Mouse (Mus musculus): Measurements from ENCODE around the gene Olfr149.
"Not testable (repeated sequence)": the region's sequence is repeated elsewhere in the genome, so short reads cannot be mapped to it uniquely, and the experiment has no call there.

Olfr149 gene

DNA sequence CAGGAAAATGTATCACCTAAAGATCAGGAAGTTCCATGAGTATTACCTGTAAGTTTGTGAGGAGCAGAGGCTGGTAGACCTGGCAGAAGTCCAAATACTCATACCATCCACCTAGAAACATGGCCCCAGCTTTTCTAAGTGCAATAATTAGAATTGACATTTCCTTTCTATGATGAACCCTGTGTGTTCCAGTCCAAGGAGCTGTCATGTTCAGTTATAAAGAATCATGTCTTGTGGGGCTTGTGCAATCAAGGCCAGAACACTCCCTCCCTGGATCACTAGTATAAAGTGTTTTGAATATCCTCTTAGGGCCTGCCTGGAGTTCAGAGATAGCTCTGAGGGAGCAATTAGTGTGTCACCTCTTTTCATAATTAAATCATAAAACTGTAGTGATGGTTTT is at the start of gene Olfr149:
Gene Olfr149 (minus strand): TSS at position 101 of the 400 bp plus-strand sequence.
- DNase-seq (ENCODE audit: extremely low spot score) = no peak

DNA sequence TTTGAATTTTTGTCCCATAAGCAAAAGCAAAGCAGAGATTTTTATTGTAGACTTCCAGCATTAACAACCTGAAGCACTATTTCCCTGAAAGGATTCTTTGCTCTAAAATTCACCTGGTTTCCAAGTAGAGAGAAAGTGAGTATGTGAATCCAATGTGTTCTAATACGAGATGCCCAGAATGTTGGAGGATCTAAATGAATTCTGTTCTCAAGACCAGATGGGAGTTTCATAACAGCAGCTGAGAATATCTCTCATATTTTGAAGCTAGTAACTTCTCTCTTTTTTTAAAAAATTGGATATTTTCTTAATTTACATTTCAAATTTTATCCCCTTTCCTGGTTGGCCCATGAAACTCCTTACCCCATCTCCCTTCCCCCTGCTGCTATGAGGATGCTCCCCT is 39.5 kb upstream of the Olfr149 start:
- no peak for DNase-seq (ENCODE audit: extremely low spot score)

DNA sequence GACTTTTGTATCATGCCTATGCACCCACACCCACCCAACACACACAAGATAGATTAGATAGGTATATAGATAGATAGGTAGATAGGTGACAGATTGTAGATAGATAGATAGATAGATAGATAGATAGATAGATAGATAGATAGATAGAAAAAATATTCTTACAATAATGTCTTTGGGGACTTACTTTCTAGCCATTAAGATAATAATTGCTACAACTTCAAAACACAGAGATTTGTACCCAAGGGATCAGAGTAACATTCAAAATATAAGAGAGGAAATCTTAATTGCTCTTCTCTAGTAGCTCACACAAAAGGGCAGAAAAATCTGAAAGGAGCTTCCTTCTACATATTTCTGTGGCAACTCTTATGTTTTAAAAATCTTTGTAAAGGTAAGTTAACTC is 39.0 kb upstream of the Olfr149 start, which contains the start of gene Olfr967:
Gene Olfr967 (plus strand): TSS at position 301 of the 400 bp plus-strand sequence.
- DNase-seq (ENCODE audit: extremely low spot score) = no peak

DNA sequence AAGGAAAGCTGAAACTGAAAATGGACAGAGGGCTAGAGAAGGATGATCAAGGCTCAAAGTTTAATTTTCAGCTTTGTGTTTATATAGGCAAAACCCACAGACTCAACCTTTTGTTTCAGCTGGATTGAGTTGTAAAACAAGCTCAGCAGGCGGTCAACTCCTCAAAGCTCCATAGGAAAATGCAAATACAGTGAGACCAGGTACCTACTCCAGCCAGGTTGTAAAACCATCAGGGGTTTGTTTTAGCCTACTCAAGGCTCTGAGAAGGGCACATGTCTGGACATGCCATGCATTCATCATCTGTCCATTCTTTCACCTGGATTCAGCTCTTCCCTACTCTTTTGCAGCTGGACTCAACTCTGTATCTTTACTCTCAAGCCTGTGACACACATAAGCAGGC is 33.8 kb upstream of the Olfr149 start:
- DNase-seq (ENCODE audit: extremely low spot score) = no peak

DNA sequence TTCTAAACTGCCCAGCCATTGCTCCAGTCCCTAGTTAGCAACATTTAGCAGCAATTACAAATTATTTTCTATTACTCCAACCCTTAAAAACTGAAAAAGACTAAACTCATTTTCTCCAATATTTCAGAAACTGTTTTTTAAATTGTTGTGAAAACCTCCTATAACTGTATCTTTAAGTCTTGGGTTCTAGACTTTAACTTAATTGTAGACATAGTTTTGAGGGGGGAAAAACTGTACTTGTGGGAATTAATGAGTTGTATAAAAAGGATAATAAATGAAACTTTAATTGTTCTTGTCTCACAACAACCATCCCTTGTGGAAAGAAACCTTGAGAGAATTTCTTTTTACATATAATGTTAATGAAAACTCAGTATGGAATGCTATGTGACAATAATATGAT is 23.8 kb upstream of the Olfr149 start, which contains the start of gene Olfr150:
Gene Olfr150 (plus strand): TSS at position 301 of the 400 bp plus-strand sequence.
- DNase-seq (ENCODE audit: extremely low spot score) = no peak

DNA sequence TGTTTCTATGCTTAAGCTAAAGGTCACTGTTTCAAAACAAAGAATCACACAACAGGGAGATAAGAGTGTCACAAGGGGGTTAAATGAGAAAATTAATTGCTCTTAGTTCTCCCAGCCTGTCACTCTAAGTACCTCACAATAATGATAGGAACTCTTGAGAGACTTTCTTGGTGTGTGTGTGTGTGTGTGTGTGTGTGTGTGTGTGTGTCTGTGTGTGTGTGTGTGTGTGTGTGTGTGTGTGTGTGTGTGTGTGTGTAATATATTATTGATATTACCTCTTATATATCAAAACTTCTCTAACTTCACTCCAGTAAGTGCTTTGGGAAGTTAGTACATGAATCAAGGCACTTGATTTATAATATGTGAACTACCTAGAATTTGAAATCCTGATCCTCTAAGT is 4.1 kb upstream of the Olfr149 start, which contains the start of gene Olfr965:
Gene Olfr965 (plus strand): TSS at position 301 of the 400 bp plus-strand sequence.
- DNase-seq (ENCODE audit: extremely low spot score) = no peak

DNA sequence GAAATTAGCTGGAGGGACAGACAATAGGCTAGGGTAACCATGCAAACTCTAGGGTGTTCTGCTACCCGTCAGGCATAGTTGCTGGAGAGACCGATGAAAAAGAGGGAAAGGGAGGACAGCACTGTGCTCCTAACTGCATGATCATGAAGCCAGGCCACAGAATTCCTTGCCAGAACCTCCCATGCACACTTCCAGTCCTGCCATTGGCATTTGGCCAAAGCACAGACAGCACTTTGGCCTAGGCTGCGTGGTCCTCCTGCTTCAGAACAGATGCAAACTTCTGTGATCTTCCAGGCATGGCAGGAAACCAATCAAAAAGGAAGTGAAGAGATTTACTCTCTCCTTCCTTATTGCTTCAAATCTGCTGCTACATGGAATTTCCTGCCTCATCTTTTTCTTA is 2.0 kb upstream of the Olfr149 start:
- no peak for DNase-seq (ENCODE audit: extremely low spot score)

DNA sequence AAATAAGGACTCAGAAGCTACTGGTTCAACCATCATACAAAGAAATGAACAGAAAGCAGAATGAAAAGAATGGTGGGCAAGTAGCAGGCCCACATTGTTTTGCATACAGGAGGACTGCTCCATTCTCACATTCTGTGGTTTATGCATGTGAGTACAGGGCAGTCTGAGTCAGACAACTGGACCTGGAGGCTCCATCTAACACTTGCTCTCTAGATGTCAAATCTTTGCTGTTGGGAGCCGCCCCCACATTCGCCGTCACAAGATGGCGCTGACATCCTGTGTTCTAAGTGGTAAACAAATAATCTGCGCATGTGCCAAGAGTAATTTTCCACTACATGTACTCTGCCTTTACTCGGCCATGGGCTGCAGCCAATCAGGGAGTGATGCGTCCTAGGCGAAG is 5.8 kb downstream of the Olfr149 start:
- DNase-seq (ENCODE audit: extremely low spot score) = not testable (repeated sequence)

DNA sequence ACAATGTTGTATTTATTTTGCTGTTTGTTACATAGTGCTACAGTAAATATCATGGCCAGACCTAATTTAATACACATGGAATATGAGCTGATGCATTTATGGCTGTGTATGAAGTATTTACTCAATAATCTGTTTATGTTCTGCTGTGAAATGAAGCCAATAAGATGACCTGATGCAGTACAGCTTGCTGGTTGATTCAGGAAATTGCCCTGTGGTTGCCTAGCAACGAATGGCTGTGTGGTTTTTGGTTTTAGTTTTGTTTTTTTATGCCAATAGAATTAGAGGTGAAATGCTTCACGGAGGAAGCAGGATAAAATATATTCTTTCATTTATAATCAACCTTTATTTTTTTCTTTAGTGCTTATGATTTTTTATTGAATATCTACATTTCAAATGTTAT is 27.6 kb downstream of the Olfr149 start:
- DNase-seq (ENCODE audit: extremely low spot score) = no peak

DNA sequence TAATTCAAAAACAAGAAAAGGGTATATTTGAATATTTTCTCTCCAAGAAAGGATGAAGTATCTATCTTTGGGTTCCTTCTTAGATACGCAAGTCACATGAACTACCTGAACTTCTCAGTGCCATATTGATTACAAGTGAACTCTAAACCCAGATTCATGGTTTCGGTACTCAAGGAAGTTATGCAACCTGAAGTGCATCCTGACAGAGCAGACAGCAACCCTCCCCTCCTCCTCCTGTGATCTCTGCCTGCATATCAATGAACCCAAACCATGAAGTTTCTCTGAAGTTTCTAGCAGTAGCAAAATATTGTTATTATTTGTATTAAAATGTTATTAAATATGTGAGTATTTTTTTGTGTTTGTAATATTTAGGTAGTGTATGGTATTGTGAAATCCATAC is 28.4 kb downstream of the Olfr149 start:
- no peak for DNase-seq (ENCODE audit: extremely low spot score)

DNA sequence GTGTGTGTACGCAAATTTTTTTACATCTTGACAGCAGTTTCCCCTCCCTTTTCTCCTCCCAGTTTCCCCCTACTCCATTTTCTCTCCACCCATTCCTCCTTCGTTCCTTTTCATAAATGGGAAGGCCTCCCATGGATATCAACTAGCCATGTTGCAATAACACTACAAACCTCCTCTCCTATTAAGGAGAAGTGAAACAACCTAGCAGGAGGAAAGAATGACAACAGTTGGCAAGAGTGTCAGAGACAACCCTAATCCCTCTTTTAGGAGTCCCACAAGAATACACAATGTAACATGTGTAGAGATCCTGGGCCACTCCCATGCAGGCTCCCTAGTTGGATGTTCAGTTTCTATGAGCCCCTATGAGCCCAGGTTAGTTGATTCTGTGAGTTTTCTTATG is 32.1 kb downstream of the Olfr149 start:
- DNase-seq (ENCODE audit: extremely low spot score) = no peak

DNA sequence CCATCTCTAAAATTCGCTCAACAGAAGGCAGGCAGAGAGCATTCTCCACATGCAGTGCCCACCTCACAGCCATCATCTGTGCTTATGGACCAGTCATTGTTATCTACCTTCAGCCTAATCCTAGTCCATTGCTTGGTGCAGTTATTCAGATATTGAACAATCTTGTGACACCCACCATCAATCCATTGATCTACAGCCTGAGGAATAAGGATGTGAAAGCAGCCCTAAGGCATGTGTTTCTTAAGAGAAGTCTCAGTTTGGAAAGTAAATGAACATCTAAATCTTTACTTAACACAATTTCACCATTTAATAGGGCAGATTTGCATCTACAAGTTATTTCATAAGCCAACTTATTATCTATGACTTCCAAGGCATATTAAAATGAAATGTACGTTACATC is 37.2 kb downstream of the Olfr149 start:
- DNase-seq (ENCODE audit: extremely low spot score) = no peak

DNA sequence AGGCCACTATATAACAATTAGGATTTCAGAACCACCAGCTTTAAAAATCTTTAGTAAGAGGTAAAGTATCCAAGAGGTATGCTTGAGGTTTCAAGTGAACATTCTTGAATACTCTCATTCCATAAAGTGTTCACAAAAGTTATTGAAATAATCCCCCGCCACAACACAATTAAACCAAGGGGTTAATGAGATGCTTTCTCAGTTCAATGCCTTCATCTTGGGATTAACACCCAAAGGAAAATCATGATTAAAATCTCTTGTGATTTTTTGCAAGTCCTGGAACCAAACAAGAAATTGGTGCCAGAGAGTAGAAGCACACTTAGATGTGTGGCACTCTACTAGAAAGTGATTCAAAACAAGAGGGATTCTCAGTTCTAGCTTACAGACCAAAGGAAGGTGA is 40.0 kb downstream of the Olfr149 start, which contains the start of gene Olfr963:
Gene Olfr963 (plus strand): TSS at position 301 of the 400 bp plus-strand sequence.
- DNase-seq (ENCODE audit: extremely low spot score) = no peak

DNA sequence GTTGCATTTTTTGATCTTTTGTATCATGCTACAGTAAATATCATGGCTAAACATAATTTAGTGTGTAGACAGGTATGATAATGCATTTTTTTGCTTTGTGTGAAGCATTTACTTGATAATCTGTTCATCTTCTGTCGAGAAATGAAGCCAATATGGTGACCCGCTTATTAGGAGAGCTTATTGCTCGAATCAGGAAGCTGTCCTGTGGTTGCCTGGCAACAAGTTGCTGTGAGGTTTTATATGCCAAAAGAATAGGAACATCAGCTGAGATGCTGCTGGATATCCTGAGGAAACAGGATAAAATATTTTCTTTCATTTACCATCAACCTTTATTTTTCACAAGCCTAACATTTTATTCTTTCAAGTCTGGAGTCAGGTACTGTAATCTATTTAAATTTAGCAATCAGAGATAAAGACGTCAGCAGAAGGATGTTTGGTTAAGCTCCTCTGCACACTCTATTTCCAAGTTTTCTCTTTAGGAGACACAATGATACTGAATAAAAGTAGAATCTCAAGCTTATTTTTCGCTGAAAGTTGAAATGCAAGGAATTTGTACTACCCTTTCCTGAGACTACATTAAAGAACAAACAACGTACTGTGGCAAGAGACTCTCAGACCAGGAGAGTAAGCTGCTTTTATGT is 52.0 kb downstream of the Olfr149 start:
- DNase-seq (ENCODE audit: extremely low spot score) = no peak
